Mouse (Mus musculus) inflammation-experienced regulatory T-cells, adult 16 weeks (primary cell): ENCODE results near the gene Ropn1l. TPM values are rescaled to one million over a fixed set of nuclear protein-coding genes. Genes with fewer than 3 reads are reported as not detected.

Experiments used
- polyA plus RNA-seq: library from polyadenylated mRNA; unstranded; fragments of 100-300 nt; shearing (Covaris generic); gene quantifications from one replicate; pipeline ENCODE4 v1.2.1, GENCODE M21; 2017

Ropn1l gene
- polyA plus RNA-seq = 0.30 TPM

DNA sequence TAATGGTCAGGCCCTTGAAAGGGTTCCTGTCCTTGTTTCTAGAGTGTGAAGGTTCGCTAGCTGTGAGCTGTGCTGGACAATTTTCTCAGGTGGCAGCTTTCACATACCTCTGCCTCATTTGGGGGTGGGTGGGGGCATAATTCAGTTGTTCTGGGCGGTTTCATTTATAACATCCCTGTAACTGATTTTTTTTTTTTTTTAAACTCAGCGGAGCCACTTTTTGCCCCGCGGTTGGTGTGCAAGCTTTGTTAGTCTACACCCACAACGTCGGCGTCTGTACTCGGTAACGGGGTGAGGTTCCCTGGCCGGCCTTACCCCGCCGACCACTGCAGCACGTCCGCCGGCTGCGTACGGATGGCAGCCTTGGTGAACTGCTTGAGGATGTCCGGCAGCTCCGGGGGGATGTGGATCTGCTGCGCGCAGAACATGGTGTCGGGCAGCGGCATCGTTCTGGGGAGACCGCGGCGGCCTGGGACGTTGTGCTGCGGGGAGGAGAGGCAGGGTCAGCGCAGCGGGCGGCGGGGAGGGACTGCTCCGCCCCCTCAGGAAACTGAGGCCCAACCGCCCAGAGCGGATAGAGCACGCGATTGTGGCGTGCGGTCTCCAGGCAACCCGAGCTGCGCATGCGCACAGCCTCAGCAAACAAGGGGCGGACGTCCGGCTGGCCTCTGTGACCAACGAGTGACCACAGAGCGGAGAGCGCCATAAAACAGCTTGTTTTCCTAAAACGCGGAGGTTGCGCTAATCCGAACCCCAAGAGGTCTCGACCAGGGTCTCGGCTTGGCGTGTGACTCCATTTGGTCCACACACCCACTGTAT lies at the start of gene Ropn1l:
Gene Ropn1l (minus strand): TSS at position 640 of the 819 bp plus-strand sequence.

Other genes starting within 250 kb of the Ropn1l start
- gene Dap, start 229.4 kb downstream of the Ropn1l start, polyA plus RNA-seq = 47.9 TPM
- gene Ankrd33b, start 86.0 kb downstream of the Ropn1l start, polyA plus RNA-seq = not detected
- 9.6 TPM for gene March6, start 77.3 kb upstream of the Ropn1l start, polyA plus RNA-seq
- 0.76 TPM for gene Cmbl, start 111.7 kb upstream of the Ropn1l start, polyA plus RNA-seq
- gene Cct5, start 148.1 kb upstream of the Ropn1l start, polyA plus RNA-seq = 379 TPM
- 16.3 TPM for gene Fam173b, start 148.1 kb upstream of the Ropn1l start, polyA plus RNA-seq